Mouse (Mus musculus) liver, embryonic 14.5 days (tissue): ENCODE measurements at regions not wholly inside any gene's neighbourhood (a gene's known extent, or its start where the extent isn't known, plus 50 kb on each side); places are given as distances from the start of the nearest gene placed in this dataset.

Experiments
- CTCF ChIP-seq: IDR thresholded peaks from 2 replicates; pipeline ENCODE4 v1.5.1; 2016; ENCODE audit warnings: antibody characterized with exemption, low read depth, control low read depth
- EP300 ChIP-seq: IDR thresholded peaks from 2 replicates; pipeline ENCODE4 v1.6.1; 2016; ENCODE audit warnings: antibody characterized with exemption, low read depth

GRCm38 (mm10) chr12:118647270-118648042, 198.7 kb upstream of the Sp8 start:
- TF ChIP-seq EP300 (no peak), CTCF (no peak)
